Comparison of ENCODE assay signal across 8 mouse cellular contexts in the genomic region with DNA sequence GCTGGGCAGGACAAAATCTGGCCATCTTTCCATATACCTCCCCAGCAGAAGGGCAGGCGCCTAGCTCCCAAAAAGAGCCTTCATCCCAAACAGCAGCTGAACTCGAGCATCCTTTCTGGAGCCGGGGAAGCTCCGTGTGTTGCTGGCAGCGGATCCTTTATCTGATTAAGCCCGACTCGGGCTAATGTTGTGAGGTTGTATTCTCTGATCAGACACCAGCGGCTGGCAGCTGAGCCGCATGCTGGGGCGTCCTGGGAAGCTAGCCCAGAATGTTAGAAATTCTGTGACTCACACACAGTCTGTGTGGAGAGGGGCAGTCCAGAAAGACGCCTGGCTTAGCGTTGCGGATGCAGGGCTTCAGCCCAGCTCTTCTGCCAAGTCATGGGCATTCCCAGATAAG.
DNase-seq lines count a peak whose midpoint lies in the region; ATAC-seq lines count a peak whose summit lies in the region.

No protein-coding gene starts in this region.

- H3K9ac ChIP-seq in neural tube, embryonic 13.5 days: no peak overlapping the region; the same call in 1 of the 2 replicates

- ATAC-seq in neural tube, embryonic 13.5 days (ENCODE audit: low read depth): peak; percentile 53; the same call in 1 of the 2 replicates
- no peak for ATAC-seq in activated CD4-positive, CD25-positive, alpha-beta regulatory T cell, adult 4 months
- no peak for ATAC-seq in erythroid progenitor cell, adult 5-6 weeks (replicated peaks; ENCODE audit: low FRiP score, poor library complexity, severe bottlenecking)

- peak overlapping the region; percentile 54 for H3K27ac ChIP-seq in neural tube, embryonic 13.5 days (replicated peaks)

- H3K4me1 ChIP-seq in neural tube, embryonic 13.5 days (replicated peaks): peaks cover 26% of the 10 kb centered on the region

- H3K36me3 ChIP-seq in neural tube, embryonic 13.5 days: no peaks in the 10 kb centered on the region

- 59% methylated on average over 13 of the region's 13 CpGs for WGBS in neural tube, embryonic 13.5 days

- H3K9me3 ChIP-seq in neural tube, embryonic 13.5 days: no peaks in the 10 kb centered on the region

- 0 out of 2 replicates have a peak overlapping the region, but pooled peaks have one; percentile 1 for H3K4me2 ChIP-seq in neural tube, embryonic 13.5 days

- no peak for DNase-seq in neural tube, embryonic 10.5 days (ENCODE audit: extremely low spot score, low spot score)
- DNase-seq in cerebellum, postnatal 14 days: peak; percentile 69 to 70
- DNase-seq in layer of hippocampus, adult 8-10 months (ENCODE audit: low spot score in 2 of 2): peak; percentile 86 to 88
- DNase-seq in right cerebral cortex, postnatal 10 days (ENCODE audit: low spot score in 2 of 2): peak; percentile 87 to 89
- no peak for DNase-seq in ovary, postnatal 36 days (ENCODE audit: low spot score)

- H3K27me3 ChIP-seq in neural tube, embryonic 13.5 days: no peaks in the 10 kb centered on the region

- H3K4me3 ChIP-seq in neural tube, embryonic 13.5 days: no peak overlapping the region

Comparison
In these comparisons a context has a peak if more than half of its experiments do, and no peak if none do; other contexts are left out.
1. DNase-seq: peak in cerebellum, postnatal 14 days (2 of 2), layer of hippocampus, adult 8-10 months (2 of 2) and right cerebral cortex, postnatal 10 days (2 of 2); none in neural tube, embryonic 10.5 days (single experiment) and ovary, postnatal 36 days (single experiment).